Mouse (Mus musculus): ENCODE measurements around the gene Oat. TPM values are rescaled to one million over a fixed set of nuclear protein-coding genes. Genes with fewer than 3 reads are reported as not detected.

Oat gene
- polyA plus RNA-seq, 1 experiment from 2014 or later: 118 TPM

- H3K36me3 ChIP-seq: no peaks in the 10 kb centered on the region
- no peaks in the 10 kb centered on the region for H3K27me3 ChIP-seq
- no peak overlapping the region for H3K9ac ChIP-seq (replicated peaks)
- no peaks in the 10 kb centered on the region for H3K9me3 ChIP-seq
- H3K27ac ChIP-seq (replicated peaks): no peak overlapping the region
- WGBS: 73% methylated on average over 2 of the region's 2 CpGs
- no peak for ATAC-seq (replicated peaks)
- H3K4me3 ChIP-seq: no peak overlapping the region
- H3K4me1 ChIP-seq: no peaks in the 10 kb centered on the region
- H3K4me2 ChIP-seq (replicated peaks): no peak overlapping the region
These were observed 67.1 kb downstream of the Oat start for GRCm38 (mm10) chr7:132509110-132509509.

Other genes starting within 250 kb of the Oat start
- gene Nkx1-2, start 23.2 kb upstream of the Oat start, polyA plus RNA-seq (2015; fragmentation: Nextera tagmentation; extraction: Ambion mirVana): 0.05 TPM in 1 of 2 replicates, not detected in the other
- gene Lhpp, start 34.2 kb upstream of the Oat start, polyA plus RNA-seq (2015; fragmentation: Nextera tagmentation; extraction: Ambion mirVana): 23.1 and 25.7 TPM in 2 replicates
- gene Fam53b, start 237.5 kb upstream of the Oat start, polyA plus RNA-seq (2015; fragmentation: Nextera tagmentation; extraction: Ambion mirVana): 27.8 and 34.8 TPM in 2 replicates

Measured in forebrain, embryonic 15.5 days (tissue).